Mouse (Mus musculus): ENCODE measurements around the gene G0s2.

- TF ChIP-seq CTCF (IDR thresholded peaks at IDR 0.05; ENCODE audit: low read depth) = no peak
- TF ChIP-seq EP300 (optimal IDR thresholded peaks at IDR 0.05) = no peak
These were observed 16.1 kb upstream of the G0s2 start for GRCm38 (mm10) chr1:193289076-193289475.
